Mouse (Mus musculus) layer of hippocampus, adult 18-20 months (tissue): Measurements from ENCODE around the gene Tff2. TPM values are rescaled to one million over a fixed set of nuclear protein-coding genes. Genes with fewer than 3 reads are reported as not detected.

Experiments used
- DNase-seq, 2 experiments: peaks; one replicate each; pipeline ENCODE4 v3.0.0; 2022; ENCODE audit warnings: low spot score in 2 of 2
- total RNA-seq, 2 experiments: library from RNA; stranded (reverse); gene quantifications; 2 replicates each; pipeline ENCODE4 v1.2.3; 2021

Gene Tff2
- total RNA-seq, 2 experiments from 2014 or later: not detected

- no peak for DNase-seq
Measured at GRCm38 (mm10) chr17:31136821-31137220, 7.3 kb downstream of the Tff2 start.

GRCm38 (mm10) chr17:31136291-31136690 is 7.8 kb downstream of the Tff2 start:
- DNase-seq: no peak

- no peak for DNase-seq
Measured at GRCm38 (mm10) chr17:31134913-31135312, 9.2 kb downstream of the Tff2 start.

GRCm38 (mm10) chr17:31133776-31134175 is 10.3 kb downstream of the Tff2 start:
- DNase-seq: no peak

GRCm38 (mm10) chr17:31131269-31131821 is 12.7 kb downstream of the Tff2 start:
- DNase-seq: no peak

- no peak for DNase-seq
Measured at GRCm38 (mm10) chr17:31129452-31129851, 14.6 kb downstream of the Tff2 start, which contains the start of gene Tff3. Gene Tff3 (minus strand): TSS chr17:31129646.

GRCm38 (mm10) chr17:31128708-31129318 is 15.3 kb downstream of the Tff2 start:
- DNase-seq: no peak

- peak in 1 of 2 experiments; percentile 30 for DNase-seq
Measured at GRCm38 (mm10) chr17:31125548-31126266, 18.4 kb downstream of the Tff2 start.

GRCm38 (mm10) chr17:31121975-31122374 is 22.1 kb downstream of the Tff2 start:
- peak in 1 of 2 experiments; percentile 50 for DNase-seq

GRCm38 (mm10) chr17:31119429-31119828 is 24.7 kb downstream of the Tff2 start:
- DNase-seq: peak; percentile 73 to 92

GRCm38 (mm10) chr17:31117946-31118345 is 26.1 kb downstream of the Tff2 start:
- no peak for DNase-seq

GRCm38 (mm10) chr17:31116063-31116462 is 28.0 kb downstream of the Tff2 start:
- no peak for DNase-seq

- DNase-seq: peak in 1 of 2 experiments; percentile 43
Measured at GRCm38 (mm10) chr17:31113191-31113856, 30.8 kb downstream of the Tff2 start.

GRCm38 (mm10) chr17:31108388-31108787 is 35.7 kb downstream of the Tff2 start:
- DNase-seq: no peak

GRCm38 (mm10) chr17:31103823-31104222 is 40.3 kb downstream of the Tff2 start:
- DNase-seq: no peak

- DNase-seq: no peak
Measured at GRCm38 (mm10) chr17:31103007-31103570, 41.0 kb downstream of the Tff2 start.

GRCm38 (mm10) chr17:31098788-31099187 is 45.3 kb downstream of the Tff2 start:
- no peak for DNase-seq

GRCm38 (mm10) chr17:31096893-31097292 is 47.2 kb downstream of the Tff2 start:
- DNase-seq: no peak

- DNase-seq: no peak
Measured at GRCm38 (mm10) chr17:31095570-31095969, 48.5 kb downstream of the Tff2 start.

GRCm38 (mm10) chr17:31094781-31095180 is 49.3 kb downstream of the Tff2 start:
- DNase-seq: no peak
